Mouse (Mus musculus) limb, embryonic 15.5 days (tissue): ENCODE results near the gene Xpo6. TPM values are rescaled to one million over a fixed set of nuclear protein-coding genes. Genes with fewer than 3 reads are reported as not detected.

Experiments
- ATAC-seq: fragments of 200-750 bp; cut with Nextera tagmentation; 2 replicates; pipeline ENCODE4 v1.8.0; 2017; ENCODE audit warnings: low read depth, moderate TSS enrichment; ENCODE audit not compliant: insufficient number of reproducible peaks, low FRiP score, low TSS enrichment
- H3K27ac ChIP-seq: fragments of 300-500 bp; sonication (generic); 2 replicates; pipeline ENCODE4 v1.5.1; 2015; ENCODE audit warnings: moderate library complexity, mild to moderate bottlenecking, inconsistent platforms
- H3K27me3 ChIP-seq: fragments of 300-500 bp; sonication (generic); 2 replicates; pipeline ENCODE4 v1.6.1; 2015; ENCODE audit warnings: inconsistent platforms
- H3K36me3 ChIP-seq: fragments of 300-500 bp; sonication (generic); 2 replicates; pipeline ENCODE4 v1.6.1; 2015; ENCODE audit warnings: inconsistent platforms
- H3K4me1 ChIP-seq: fragments of 300-500 bp; sonication (generic); 2 replicates; pipeline ENCODE4 v1.6.1; 2015; ENCODE audit warnings: inconsistent platforms
- H3K4me2 ChIP-seq: fragments of 300-500 bp; sonication (generic); 2 replicates; pipeline ENCODE4 v1.6.1; 2015; ENCODE audit warnings: mild to moderate bottlenecking, inconsistent platforms
- H3K4me3 ChIP-seq: fragments of 300-500 bp; sonication (generic); 2 replicates; pipeline ENCODE4 v1.5.1; 2015; ENCODE audit warnings: mild to moderate bottlenecking, inconsistent platforms
- H3K9ac ChIP-seq: fragments of 300-500 bp; sonication (generic); 2 replicates; pipeline ENCODE4 v1.6.1; 2015; ENCODE audit warnings: inconsistent platforms
- H3K9me3 ChIP-seq: fragments of 300-500 bp; sonication (generic); 2 replicates; pipeline ENCODE4 v1.6.1; 2016; ENCODE audit warnings: inconsistent platforms
- WGBS: fragments of 180-500 bp; shearing (Covaris S2); methylation state at CpG from one replicate; pipeline ENCODE4 v1.1.7; 2015; 5-methylcytosine and 5-hydroxymethylcytosine counted together
- polyA plus RNA-seq: library from polyadenylated mRNA; unstranded; fragments of >200 nt; fragmentation: Nextera tagmentation; extraction: Ambion mirVana; gene quantifications from 2 replicates; pipeline ENCODE4 v1.2.1, GENCODE M21; 2015

Xpo6 gene
- 34.3 and 43.7 TPM in 2 replicates for polyA plus RNA-seq

GRCm38 (mm10) chr7:126200178-126200996 is at the start of gene Xpo6:
Xpo6 (minus strand) TSS chr7:126200501.
- ATAC-seq: peak; percentile 93
- H3K9ac ChIP-seq: peak within 1 kb of the TSS; percentile 98
- peak within 1 kb of the TSS; percentile 76 for H3K4me2 ChIP-seq
- WGBS: under 1% methylated on average over 50 of the region's 57 CpGs
- no peaks in the 10 kb centered on the region for H3K27me3 ChIP-seq
- peaks cover 10% of the 10 kb centered on the region for H3K4me1 ChIP-seq
- no peaks in the 10 kb centered on the region for H3K36me3 ChIP-seq
- H3K9me3 ChIP-seq: no peaks in the 10 kb centered on the region
- peak within 1 kb of the TSS; percentile 95 for H3K4me3 ChIP-seq
- peak within 1 kb of the TSS; percentile 91 for H3K27ac ChIP-seq

GRCm38 (mm10) chr7:126249986-126250385 is 49.7 kb upstream of the Xpo6 start:
- no peak overlapping the region for H3K4me3 ChIP-seq
- peaks cover 13% of the 10 kb centered on the region; the same call in 1 of the 2 replicates for H3K27me3 ChIP-seq
- H3K9ac ChIP-seq: no peak overlapping the region
- ATAC-seq: no peak
- no peaks in the 10 kb centered on the region for H3K36me3 ChIP-seq
- no peak overlapping the region for H3K27ac ChIP-seq
- no peak overlapping the region for H3K4me2 ChIP-seq
- 88% methylated on average over 3 of the region's 3 CpGs for WGBS
- H3K9me3 ChIP-seq: no peaks in the 10 kb centered on the region
- peaks cover 10% of the 10 kb centered on the region for H3K4me1 ChIP-seq

GRCm38 (mm10) chr7:126249146-126249545 is 48.8 kb upstream of the Xpo6 start:
- Histone ChIP-seq H3K4me1 (peaks cover 10% of the 10 kb centered on the region), H3K4me2 (no peak overlapping the region), H3K4me3 (no peak overlapping the region), H3K36me3 (no peaks in the 10 kb centered on the region), H3K27me3 (peaks cover 13% of the 10 kb centered on the region; the same call in 1 of the 2 replicates), H3K9ac (0 out of 2 replicates have a peak overlapping the region, but pooled peaks have one; percentile 17), H3K27ac (no peak overlapping the region), H3K9me3 (no peaks in the 10 kb centered on the region)
- ATAC-seq: no peak
- WGBS: 70% methylated on average over 5 of the region's 5 CpGs

- no peak overlapping the region for H3K27ac ChIP-seq
- peak overlapping the region; percentile 30; the same call in 1 of the 2 replicates for H3K4me2 ChIP-seq
- H3K9ac ChIP-seq: 0 out of 2 replicates have a peak overlapping the region, but pooled peaks have one; percentile 17
Measured at GRCm38 (mm10) chr7:126248641-126249141, 48.4 kb upstream of the Xpo6 start.

GRCm38 (mm10) chr7:126248088-126248487 is 47.8 kb upstream of the Xpo6 start:
- Histone ChIP-seq H3K27ac (no peak overlapping the region), H3K36me3 (no peaks in the 10 kb centered on the region), H3K27me3 (peaks cover 13% of the 10 kb centered on the region; the same call in 1 of the 2 replicates), H3K4me3 (peak overlapping the region; percentile 8; the same call in 1 of the 2 replicates), H3K9me3 (no peaks in the 10 kb centered on the region), H3K4me1 (peaks cover 10% of the 10 kb centered on the region), H3K4me2 (peak overlapping the region; percentile 30; the same call in 1 of the 2 replicates), H3K9ac (no peak overlapping the region)
- WGBS: 6% methylated on average over 6 of the region's 6 CpGs
- no peak; the same call in 1 of the 2 replicates for ATAC-seq

More at GRCm38 (mm10) chr7:126248641-126249141, 48.4 kb upstream of the Xpo6 start:
- no peak for ATAC-seq
- WGBS: 49% methylated on average over 17 of the region's 17 CpGs
- H3K4me3 ChIP-seq: peak overlapping the region; percentile 8; the same call in 1 of the 2 replicates
- H3K4me1 ChIP-seq: peaks cover 10% of the 10 kb centered on the region
- peaks cover 13% of the 10 kb centered on the region; the same call in 1 of the 2 replicates for H3K27me3 ChIP-seq
- no peaks in the 10 kb centered on the region for H3K36me3 ChIP-seq
- no peaks in the 10 kb centered on the region for H3K9me3 ChIP-seq

GRCm38 (mm10) chr7:126244168-126244750 is 44.0 kb upstream of the Xpo6 start:
- H3K27me3 ChIP-seq: peaks cover 13% of the 10 kb centered on the region; the same call in 1 of the 2 replicates
- no peak overlapping the region for H3K4me3 ChIP-seq

GRCm38 (mm10) chr7:126240814-126241360 is 40.6 kb upstream of the Xpo6 start:
- H3K4me3 ChIP-seq: no peak overlapping the region
- WGBS: 79% methylated on average over 14 of the region's 14 CpGs
- H3K4me1 ChIP-seq: no peaks in the 10 kb centered on the region
- H3K4me2 ChIP-seq: no peak overlapping the region
- no peak for ATAC-seq
- H3K9me3 ChIP-seq: no peaks in the 10 kb centered on the region
- H3K36me3 ChIP-seq: no peaks in the 10 kb centered on the region
- no peak overlapping the region for H3K27ac ChIP-seq
- no peak overlapping the region for H3K9ac ChIP-seq
- 0 out of 2 replicates have a peak, but pooled peaks cover 5% of the 10 kb centered on the region for H3K27me3 ChIP-seq

More at GRCm38 (mm10) chr7:126244168-126244750, 44.0 kb upstream of the Xpo6 start:
- no peak overlapping the region for H3K27ac ChIP-seq
- H3K36me3 ChIP-seq: no peaks in the 10 kb centered on the region
- H3K9ac ChIP-seq: no peak overlapping the region
- 71% methylated on average over 6 of the region's 6 CpGs for WGBS
- H3K4me2 ChIP-seq: no peak overlapping the region
- no peaks in the 10 kb centered on the region for H3K9me3 ChIP-seq
- no peak for ATAC-seq
- H3K4me1 ChIP-seq: peaks cover 10% of the 10 kb centered on the region

- H3K4me3 ChIP-seq: no peak overlapping the region
- H3K36me3 ChIP-seq: no peaks in the 10 kb centered on the region
- no peak overlapping the region for H3K27ac ChIP-seq
- 64% methylated on average over 5 of the region's 5 CpGs for WGBS
- no peak overlapping the region for H3K4me2 ChIP-seq
- no peaks in the 10 kb centered on the region for H3K27me3 ChIP-seq
- H3K4me1 ChIP-seq: no peaks in the 10 kb centered on the region
- no peak for ATAC-seq
- H3K9ac ChIP-seq: no peak overlapping the region
- no peaks in the 10 kb centered on the region for H3K9me3 ChIP-seq
Measured at GRCm38 (mm10) chr7:126236794-126237192, 36.5 kb upstream of the Xpo6 start.

GRCm38 (mm10) chr7:126236083-126236793 is 35.9 kb upstream of the Xpo6 start:
- Histone ChIP-seq H3K27me3 (no peaks in the 10 kb centered on the region), H3K36me3 (no peaks in the 10 kb centered on the region), H3K4me2 (no peak overlapping the region), H3K27ac (no peak overlapping the region), H3K4me3 (no peak overlapping the region), H3K4me1 (no peaks in the 10 kb centered on the region), H3K9me3 (no peaks in the 10 kb centered on the region), H3K9ac (no peak overlapping the region)
- 59% methylated on average over 11 of the region's 11 CpGs for WGBS
- ATAC-seq: no peak

GRCm38 (mm10) chr7:126234611-126235010 is 34.3 kb upstream of the Xpo6 start:
- ATAC-seq: no peak
- Histone ChIP-seq H3K4me1 (no peaks in the 10 kb centered on the region), H3K36me3 (no peaks in the 10 kb centered on the region), H3K4me2 (no peak overlapping the region), H3K27me3 (no peaks in the 10 kb centered on the region), H3K27ac (no peak overlapping the region), H3K9me3 (no peaks in the 10 kb centered on the region), H3K9ac (no peak overlapping the region), H3K4me3 (no peak overlapping the region)
- WGBS: 79% methylated on average over 3 of the region's 3 CpGs
